Mouse (Mus musculus) left cerebral cortex, adult 9 months (tissue): ENCODE measurements around the gene Eri2.

ENCODE experiments used
- DNase-seq, 2 experiments: peaks; one replicate each; pipeline ENCODE4 v3.0.0; 2022; ENCODE audit warnings: low spot score in 2 of 2

The Eri2 gene

GRCm38 (mm10) chr7:119793586-119794250 is at the start of gene Eri2, which contains the start of gene Rexo5:
Eri2 (minus strand) TSS chr7:119794058.
Rexo5 (plus strand) TSS chr7:119794006.
- peak in 1 of 2 experiments; percentile 69 for DNase-seq

- no peak for DNase-seq
Observed at GRCm38 (mm10) chr7:119841820-119842449, 48.1 kb upstream of the Eri2 start.

GRCm38 (mm10) chr7:119835996-119836777 is 42.3 kb upstream of the Eri2 start:
- no peak for DNase-seq

GRCm38 (mm10) chr7:119835371-119835770 is 41.5 kb upstream of the Eri2 start:
- no peak for DNase-seq

GRCm38 (mm10) chr7:119808723-119809122 is 14.9 kb upstream of the Eri2 start:
- DNase-seq = no peak

GRCm38 (mm10) chr7:119807396-119807795 is 13.5 kb upstream of the Eri2 start:
- DNase-seq = no peak

GRCm38 (mm10) chr7:119800991-119801390 is 7.1 kb upstream of the Eri2 start:
- DNase-seq = no peak

- DNase-seq = no peak
Observed at GRCm38 (mm10) chr7:119800488-119800887, 6.6 kb upstream of the Eri2 start.

GRCm38 (mm10) chr7:119795311-119795710 is 1.5 kb upstream of the Eri2 start:
- DNase-seq = no peak

- DNase-seq = no peak
Observed at GRCm38 (mm10) chr7:119794251-119794638, 387 bp upstream of the Eri2 start.

- DNase-seq = no peak
Observed at GRCm38 (mm10) chr7:119789024-119789423, 4.8 kb downstream of the Eri2 start.

GRCm38 (mm10) chr7:119784908-119785307 is 8.9 kb downstream of the Eri2 start:
- no peak for DNase-seq

- no peak for DNase-seq
Observed at GRCm38 (mm10) chr7:119783453-119783852, 10.4 kb downstream of the Eri2 start.

GRCm38 (mm10) chr7:119769895-119770294 is 24.0 kb downstream of the Eri2 start:
- no peak for DNase-seq

GRCm38 (mm10) chr7:119766996-119767395 is 26.9 kb downstream of the Eri2 start:
- DNase-seq = no peak

GRCm38 (mm10) chr7:119764377-119764776 is 29.5 kb downstream of the Eri2 start:
- no peak for DNase-seq

GRCm38 (mm10) chr7:119762166-119762697 is 31.6 kb downstream of the Eri2 start:
- DNase-seq = no peak

GRCm38 (mm10) chr7:119760527-119760951 is 33.3 kb downstream of the Eri2 start, which contains the start of gene Acsm3:
Acsm3 (plus strand) TSS chr7:119760923.
- no peak for DNase-seq

- DNase-seq = no peak
Observed at GRCm38 (mm10) chr7:119753696-119754095, 40.2 kb downstream of the Eri2 start.

- DNase-seq = no peak
Observed at GRCm38 (mm10) chr7:119749942-119750341, 43.9 kb downstream of the Eri2 start.

GRCm38 (mm10) chr7:119748761-119749160 is 45.1 kb downstream of the Eri2 start:
- DNase-seq = no peak

GRCm38 (mm10) chr7:119745869-119746268 is 48.0 kb downstream of the Eri2 start:
- DNase-seq = no peak
